Mouse (Mus musculus) frontal cortex, postnatal 25 days (tissue): Measurements from ENCODE around the gene Abcb6.

Experiments used
- DNase-seq, 2 experiments: peaks; one replicate each; pipeline ENCODE4 v3.0.0; 2022; ENCODE audit warnings: low spot score in 2 of 2

The Abcb6 gene

DNA sequence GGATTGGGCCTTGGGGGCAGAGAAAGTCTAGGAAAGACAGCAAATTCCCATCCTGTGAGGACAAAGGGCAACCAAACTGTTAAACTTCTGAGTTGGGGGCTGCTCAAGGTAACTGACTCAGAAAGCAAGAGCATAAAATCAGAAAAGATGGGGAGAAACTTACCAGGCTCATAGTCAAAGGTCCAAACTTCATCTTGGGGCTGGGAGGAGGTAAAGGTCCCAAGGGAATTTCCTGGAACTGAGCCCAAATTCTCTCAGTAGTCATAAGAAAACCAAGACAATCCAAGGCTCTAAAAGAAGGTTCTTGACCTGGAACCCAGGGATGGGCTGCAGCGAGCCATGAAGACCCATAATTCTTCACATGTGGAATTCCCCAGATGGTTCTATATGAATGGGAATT, 21.0 kb upstream of the Abcb6 start:
- DNase-seq, result no peak

- no peak for DNase-seq
Observed at GRCm38 (mm10) chr1:75192452-75192851, 12.3 kb upstream of the Abcb6 start.

- DNase-seq, result peak; percentile 82 to 92
Observed at GRCm38 (mm10) chr1:75191622-75192402, 11.6 kb upstream of the Abcb6 start, which contains the start of the genes Ankzf1 and Atg9a. Gene Ankzf1, plus strand, starts transcription at chr1:75192151. Gene Atg9a, minus strand, starts transcription at chr1:75192196.

DNA sequence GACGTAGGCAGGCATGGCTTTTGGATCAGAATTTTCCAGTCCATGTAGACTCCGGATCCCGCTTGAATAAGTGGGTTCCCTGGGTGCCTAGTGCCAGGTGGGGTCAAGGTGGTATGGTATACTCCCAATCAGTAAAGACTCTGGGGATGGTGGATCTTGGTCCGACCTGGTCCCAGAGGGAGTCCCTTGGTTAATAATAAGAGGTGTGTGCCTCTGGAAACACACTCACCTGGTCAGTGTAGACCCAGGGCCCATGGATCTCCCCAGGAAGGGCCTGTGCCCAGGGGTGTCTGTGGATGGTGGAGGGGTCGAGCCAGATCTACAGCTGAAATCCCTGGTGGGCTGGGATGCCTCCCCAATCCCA, 11.0 kb upstream of the Abcb6 start:
- DNase-seq, result no peak

- no peak for DNase-seq
Observed at GRCm38 (mm10) chr1:75190577-75190976, 10.4 kb upstream of the Abcb6 start.

DNA sequence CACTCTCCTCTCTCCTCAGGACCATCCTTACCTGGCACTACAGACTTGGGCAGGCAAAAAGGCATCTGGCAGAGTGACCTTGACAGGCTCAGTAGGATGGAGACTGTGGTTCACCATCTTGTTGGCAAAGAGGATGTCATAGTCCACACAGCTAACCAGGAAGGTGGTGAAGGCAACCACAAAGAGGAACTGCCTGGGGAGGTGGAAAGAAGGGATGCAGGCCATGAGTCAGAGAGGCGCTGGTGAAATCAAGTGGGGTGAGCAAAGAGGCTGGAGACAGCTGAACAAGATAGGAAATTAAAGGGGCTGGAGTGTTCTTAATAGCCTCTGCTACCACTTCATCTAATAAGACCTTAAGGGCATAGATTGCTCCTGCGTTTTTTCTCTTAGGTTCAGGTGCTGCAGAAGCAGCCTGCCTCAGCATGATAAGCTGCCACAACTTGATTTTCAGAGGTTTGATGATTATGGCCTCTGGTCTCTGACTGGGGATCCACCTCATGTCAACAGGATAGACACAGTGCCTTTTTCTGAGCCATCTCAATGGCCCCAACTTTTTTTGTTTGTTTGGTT, 7.8 kb upstream of the Abcb6 start:
- DNase-seq, result no peak

DNA sequence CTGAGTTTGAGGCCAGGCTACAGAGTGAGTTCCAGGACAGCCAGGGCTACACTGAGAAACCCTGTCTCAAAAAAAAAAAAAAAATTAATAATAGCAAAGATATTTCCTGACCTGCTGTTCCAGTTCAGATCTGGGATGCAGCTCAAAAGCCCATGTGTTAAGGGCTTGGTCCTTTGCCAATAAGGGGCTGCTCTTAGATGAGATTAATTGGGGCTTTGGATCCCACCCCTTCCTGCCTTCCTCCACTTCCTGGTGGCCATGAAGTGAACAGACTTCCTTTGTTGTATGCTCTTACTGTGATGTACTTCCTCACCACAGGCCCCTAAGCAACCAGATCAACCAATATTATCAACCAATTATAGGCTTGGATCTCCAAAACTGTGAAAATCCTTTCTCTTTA, 6.9 kb upstream of the Abcb6 start:
- no peak for DNase-seq

GRCm38 (mm10) chr1:75185495-75185894, 5.3 kb upstream of the Abcb6 start:
- no peak for DNase-seq

DNA sequence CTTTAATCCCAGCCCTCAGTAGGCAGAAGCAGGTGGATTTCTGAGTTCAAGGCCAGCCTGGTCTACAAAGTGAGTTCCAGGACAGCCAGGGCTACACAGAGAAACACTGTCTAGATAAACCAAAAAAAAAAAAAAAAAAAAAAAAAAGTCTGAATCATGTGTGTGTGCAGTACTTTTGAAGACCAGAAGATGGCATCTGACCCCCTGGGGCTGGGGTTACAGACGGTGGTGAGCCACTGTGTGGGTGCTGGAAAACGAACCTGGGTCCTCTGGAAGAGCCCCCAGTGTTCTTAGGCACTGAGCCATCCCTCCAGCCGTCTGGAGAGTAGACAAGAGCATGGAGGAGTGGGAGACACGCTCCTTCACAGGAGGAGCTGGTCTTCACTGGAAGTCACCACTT, 2.0 kb upstream of the Abcb6 start:
- no peak for DNase-seq

DNA sequence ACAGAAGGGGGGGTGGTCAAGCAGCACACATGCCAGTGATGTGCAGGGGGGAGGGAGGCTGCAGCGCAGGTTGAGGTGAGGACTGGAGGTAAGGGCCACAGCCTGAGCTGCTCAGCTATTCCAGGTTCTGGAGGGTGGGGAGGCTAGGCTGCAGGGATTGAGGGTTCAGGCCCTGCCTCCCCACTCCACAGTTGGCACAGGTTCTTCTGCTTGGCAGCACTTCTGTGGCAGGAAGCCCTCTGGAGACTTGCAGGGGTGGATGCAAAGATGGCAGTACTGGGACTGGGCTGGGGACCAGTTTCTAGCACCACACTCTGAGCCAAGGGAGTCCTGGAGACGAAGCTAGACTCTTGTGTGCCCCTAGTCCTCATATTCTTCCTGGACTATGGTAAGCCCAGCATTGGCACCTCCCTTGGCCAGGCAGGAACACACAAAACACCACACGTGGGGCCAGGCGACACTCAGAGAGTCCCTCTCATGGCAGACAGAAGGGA, 1.2 kb upstream of the Abcb6 start:
- DNase-seq, result no peak

DNA sequence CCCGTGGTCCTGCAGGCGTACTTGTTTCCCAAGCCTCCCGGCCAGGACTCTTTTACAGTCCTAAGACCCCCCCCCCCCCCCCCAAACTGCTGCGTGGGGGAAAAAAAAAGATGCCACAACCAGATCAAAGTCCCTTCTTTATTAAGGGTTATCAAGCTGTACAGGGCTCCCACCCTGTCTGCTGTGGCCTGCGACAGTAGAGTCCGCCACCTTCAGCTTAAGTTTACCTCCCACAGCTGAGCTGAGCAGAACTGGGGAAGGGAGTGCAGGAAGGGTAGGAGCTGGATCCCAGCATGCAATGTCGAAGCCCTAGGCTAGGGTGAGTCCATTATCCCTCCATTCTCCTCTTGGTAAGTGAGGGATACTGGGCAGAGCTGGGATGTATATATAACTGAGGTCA, 549 bp upstream of the Abcb6 start:
- DNase-seq, result no peak

GRCm38 (mm10) chr1:75179334-75180104, 673 bp downstream of the Abcb6 start:
- DNase-seq, result peak in 1 of 2 experiments; percentile 27

DNA sequence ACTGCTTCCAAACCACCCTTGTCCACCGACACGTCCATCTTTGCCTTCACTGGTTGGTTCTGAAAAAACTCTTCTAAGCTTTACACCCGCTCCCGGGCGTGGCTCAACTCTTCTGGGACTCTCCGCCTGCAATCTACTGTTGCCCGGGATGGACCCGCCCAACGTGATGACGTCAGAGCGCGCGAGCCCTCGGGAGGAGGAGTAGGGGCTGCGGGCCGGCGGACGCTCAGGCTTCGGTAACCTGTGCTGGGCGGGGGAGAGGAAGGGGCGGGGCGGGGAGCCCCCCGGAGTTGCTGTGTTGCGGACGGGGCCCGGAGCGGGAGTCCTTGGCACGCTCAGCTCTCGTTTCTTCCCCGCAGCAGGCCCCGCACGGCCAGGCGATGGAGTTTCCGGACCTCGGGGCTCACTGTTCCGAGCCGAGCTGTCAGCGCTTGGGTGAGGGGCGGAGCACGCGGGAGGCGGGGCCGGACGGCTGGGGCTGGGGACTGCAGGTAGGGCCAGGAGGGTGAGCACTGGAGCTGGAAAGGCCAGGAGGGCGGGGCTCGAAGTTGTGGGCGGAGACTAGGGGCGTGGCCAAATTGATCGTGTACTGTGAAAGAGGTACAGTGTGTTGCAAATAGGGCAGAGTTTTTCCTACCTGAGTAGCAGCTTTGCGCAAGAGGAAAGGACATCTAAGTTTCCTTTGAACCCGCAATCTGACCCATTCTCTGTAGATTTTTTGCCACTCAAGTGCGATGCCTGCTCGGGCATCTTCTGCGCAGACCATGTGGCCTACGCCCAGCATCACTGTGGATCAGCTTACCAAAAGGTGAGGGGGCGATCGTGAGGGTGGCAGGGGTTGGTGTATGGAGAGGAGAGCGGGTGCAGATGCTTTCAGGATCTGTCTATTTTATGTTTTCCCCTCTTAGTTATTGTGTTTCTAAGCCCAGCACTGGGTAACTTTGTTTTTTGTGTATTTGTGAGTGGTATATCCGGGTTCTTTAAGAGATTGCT, 11.4 kb downstream of the Abcb6 start, which contains the start of gene Zfand2b:
Zfand2b (plus strand) TSS at position 175 of the 993 bp plus-strand sequence.
- DNase-seq, result peak; percentile 80 to 87

GRCm38 (mm10) chr1:75168093-75168471, 12.1 kb downstream of the Abcb6 start:
- DNase-seq, result no peak

DNA sequence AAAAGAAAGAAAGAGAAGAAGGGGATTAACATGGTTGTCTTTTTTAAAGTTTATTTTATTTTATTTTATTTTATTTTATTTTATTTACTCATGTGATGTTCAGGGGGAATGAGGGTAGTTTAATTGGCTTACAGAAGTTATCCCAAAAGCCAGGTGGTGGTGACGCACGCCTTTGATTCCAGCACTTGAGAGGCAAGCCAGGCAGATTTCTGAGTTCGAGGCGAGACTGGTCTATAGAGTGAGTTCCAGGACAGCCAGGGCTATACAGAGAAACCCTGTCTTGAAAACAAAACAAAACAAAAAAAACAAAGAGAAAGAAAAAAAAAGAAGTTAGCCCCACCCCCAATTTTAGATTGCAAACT, 20.0 kb downstream of the Abcb6 start:
- peak in 1 of 2 experiments; percentile 1 for DNase-seq

DNA sequence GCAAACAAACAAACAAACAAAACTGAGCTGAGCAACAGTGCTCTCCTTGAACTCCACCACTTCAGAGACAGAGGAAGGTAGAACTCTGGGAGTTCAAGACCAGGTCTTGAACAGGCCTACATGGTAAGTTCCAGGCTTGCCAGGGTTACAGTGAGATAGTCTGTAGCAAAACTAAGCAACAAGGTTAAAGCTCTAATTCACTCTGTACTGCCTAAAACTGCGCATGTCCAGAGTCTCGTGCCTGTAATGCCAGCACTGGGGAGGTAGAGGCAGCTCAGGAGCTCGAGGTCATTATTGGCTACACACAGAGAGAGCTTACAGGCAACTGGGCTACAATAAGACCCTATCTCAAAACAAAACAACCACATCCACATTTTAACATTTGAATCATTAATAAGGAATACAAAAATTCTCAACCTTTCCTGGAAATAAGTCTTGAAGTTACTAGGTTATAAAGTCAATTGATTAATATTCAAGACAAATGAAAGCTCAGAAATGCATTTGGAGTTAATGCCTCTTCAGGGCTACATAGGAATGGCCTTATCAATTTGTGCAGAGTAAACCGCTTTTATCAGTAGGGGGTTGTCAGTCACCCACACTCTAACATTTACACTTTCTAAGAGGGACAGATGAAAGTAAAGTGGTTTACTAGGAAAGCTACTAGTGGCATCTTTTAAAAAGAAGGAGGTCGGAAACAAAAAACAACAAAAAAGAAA, 20.5 kb downstream of the Abcb6 start:
- DNase-seq, result no peak

DNA sequence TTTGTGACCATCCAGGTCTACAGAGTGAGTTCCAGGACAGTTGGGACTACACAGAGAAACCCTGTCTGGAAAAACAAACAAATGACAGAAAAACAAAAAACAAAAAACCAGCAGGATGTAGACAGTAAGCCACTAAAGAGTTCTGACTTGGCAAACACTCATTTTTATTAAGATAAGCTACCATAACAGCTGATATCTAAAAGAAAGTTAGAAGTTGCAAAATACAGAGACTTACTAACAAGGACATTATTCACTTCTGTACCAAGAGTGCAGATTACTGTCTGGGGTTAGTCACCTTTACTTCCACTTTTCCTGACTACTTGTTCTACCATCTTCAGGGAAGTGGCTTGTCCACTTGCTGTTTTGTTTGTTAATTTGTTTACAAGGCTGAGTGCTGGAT, 21.2 kb downstream of the Abcb6 start:
- DNase-seq, result no peak

DNA sequence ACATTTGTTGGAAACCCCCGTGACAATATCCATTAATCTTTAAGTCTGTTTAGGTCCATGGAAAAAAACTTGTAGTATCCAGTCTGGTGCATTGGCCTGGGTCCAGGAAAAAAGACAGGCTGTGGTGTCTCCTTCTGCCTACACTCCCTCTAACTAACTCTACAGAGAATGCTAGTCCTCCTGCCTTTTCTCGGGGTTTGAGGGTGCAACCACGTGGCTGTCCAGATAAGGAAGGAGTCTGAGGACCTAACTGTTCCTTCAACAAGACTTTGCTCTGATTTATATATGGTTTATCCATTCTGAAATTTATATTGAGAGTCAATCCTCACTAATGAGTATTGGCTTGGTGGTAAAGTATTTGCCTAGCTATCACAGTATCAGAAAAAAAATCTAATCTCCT, 24.4 kb downstream of the Abcb6 start:
- no peak for DNase-seq

DNA sequence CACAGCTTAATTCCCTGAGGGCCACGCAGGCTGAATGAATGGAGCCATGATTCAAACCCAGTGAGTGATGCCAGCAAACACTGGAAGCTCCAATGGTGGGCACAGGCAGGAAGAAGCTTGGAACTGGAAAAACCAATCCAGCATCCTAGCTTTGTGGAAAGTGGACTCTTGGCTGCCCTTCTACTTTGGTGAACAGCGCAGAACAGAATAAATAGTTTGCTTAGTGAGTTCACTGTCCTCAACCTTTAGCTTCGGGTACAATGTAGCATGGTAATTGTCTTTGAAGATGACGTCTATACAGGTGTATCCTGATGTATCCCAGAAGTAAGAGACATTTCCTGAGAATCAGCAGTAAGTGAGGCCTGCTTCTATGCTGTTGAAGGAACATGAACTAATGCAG, 31.5 kb downstream of the Abcb6 start:
- no peak for DNase-seq

- DNase-seq, result no peak
Observed at GRCm38 (mm10) chr1:75147411-75148135, 32.6 kb downstream of the Abcb6 start.
